Mouse (Mus musculus) heart, embryonic 15.5 days (tissue): ENCODE results near the gene Galr2. TPM values are rescaled to one million over a fixed set of nuclear protein-coding genes. Genes with fewer than 3 reads are reported as not detected.

Experiments
- ATAC-seq: fragments of 200-750 bp; cut with Nextera tagmentation; replicated peaks from 2 replicates; pipeline ENCODE4 v1.8.0; 2017; ENCODE audit warnings: low read depth, moderate TSS enrichment; ENCODE audit not compliant: insufficient number of reproducible peaks, insufficient read depth, low FRiP score
- H3K27ac ChIP-seq: fragments of 300-500 bp; sonication (generic); 2 replicates; pipeline ENCODE4 v1.5.1; 2015; ENCODE audit warnings: mild to moderate bottlenecking, inconsistent platforms
- H3K27me3 ChIP-seq: fragments of 300-500 bp; sonication (generic); 2 replicates; pipeline ENCODE4 v1.6.1; 2015; ENCODE audit warnings: inconsistent platforms
- H3K36me3 ChIP-seq: fragments of 300-500 bp; sonication (generic); 2 replicates; pipeline ENCODE4 v1.6.1; 2015; ENCODE audit warnings: mild to moderate bottlenecking, inconsistent platforms
- H3K4me1 ChIP-seq: fragments of 300-500 bp; sonication (generic); replicated peaks from 2 replicates; pipeline ENCODE4 v1.6.1; 2015; ENCODE audit warnings: inconsistent platforms
- H3K4me2 ChIP-seq: fragments of 300-500 bp; sonication (generic); 2 replicates; pipeline ENCODE4 v1.6.1; 2015; ENCODE audit warnings: inconsistent platforms, mild to moderate bottlenecking, moderate library complexity
- H3K4me3 ChIP-seq: fragments of 300-500 bp; sonication (generic); 2 replicates; pipeline ENCODE4 v1.5.1; 2015; ENCODE audit warnings: mild to moderate bottlenecking, inconsistent platforms
- H3K9ac ChIP-seq: fragments of 300-500 bp; sonication (generic); 2 replicates; pipeline ENCODE4 v1.6.1; 2015; ENCODE audit warnings: mild to moderate bottlenecking, inconsistent platforms
- H3K9me3 ChIP-seq: fragments of 300-500 bp; sonication (generic); replicated peaks from 2 replicates; pipeline ENCODE4 v1.6.1; 2016; ENCODE audit warnings: inconsistent platforms
- WGBS: fragments of 180-500 bp; shearing (Covaris S2); methylation state at CpG from one replicate; pipeline ENCODE4 v1.1.7; 2015; ENCODE audit warnings: mixed read lengths; 5-methylcytosine and 5-hydroxymethylcytosine counted together
- polyA plus RNA-seq: library from polyadenylated mRNA; unstranded; fragments of >200 nt; fragmentation: Nextera tagmentation; extraction: Ambion mirVana; gene quantifications from 2 replicates; pipeline ENCODE4 v1.2.1, GENCODE M21; 2015

Gene Galr2
- polyA plus RNA-seq, 1 experiment from 2014 or later = 0.20 TPM

DNA sequence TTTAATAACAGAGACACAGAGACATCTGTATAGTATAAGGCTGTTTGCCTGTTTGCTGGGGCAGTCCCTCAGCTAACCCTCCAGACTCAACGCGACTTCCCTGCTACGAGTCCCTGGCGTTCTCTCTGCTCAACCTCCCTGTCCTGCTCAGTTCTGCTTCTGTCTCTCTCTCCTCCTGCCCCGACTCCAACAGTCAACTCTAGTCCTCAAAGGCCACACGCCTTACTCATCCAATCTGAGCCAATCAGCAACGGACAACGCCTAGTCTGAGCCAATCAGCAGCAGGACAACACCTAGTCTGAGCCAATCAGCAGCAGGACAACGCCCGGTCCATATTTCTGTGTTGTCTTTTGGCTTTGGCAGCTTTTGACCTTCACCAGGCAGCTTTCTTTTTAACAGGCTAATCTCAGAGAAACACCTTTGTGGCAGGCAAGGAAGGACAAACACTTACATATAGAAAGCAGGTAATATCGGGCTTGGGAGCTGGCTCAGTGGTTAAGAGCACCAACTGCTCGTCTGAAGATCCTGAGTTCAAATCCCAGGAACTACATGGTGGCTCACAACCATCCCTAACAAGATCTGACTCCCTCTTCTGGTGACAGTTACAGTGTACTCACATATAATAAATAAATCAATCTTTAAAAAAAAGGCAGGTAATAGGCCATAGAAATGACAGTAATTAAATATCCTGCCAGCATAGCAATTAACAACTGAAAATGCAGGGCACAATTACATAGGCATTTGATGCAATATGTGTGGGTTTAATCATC is 27.2 kb downstream of the Galr2 start:
- no peak overlapping the region for H3K27ac ChIP-seq
- H3K27me3 ChIP-seq = no peaks in the 10 kb centered on the region
- no peaks in the 10 kb centered on the region for H3K9me3 ChIP-seq
- peaks cover 6% of the 10 kb centered on the region for H3K4me1 ChIP-seq
- no peak overlapping the region for H3K9ac ChIP-seq
- H3K36me3 ChIP-seq = peaks cover 24% of the 10 kb centered on the region
- no peak overlapping the region for H3K4me3 ChIP-seq
- no peak overlapping the region for H3K4me2 ChIP-seq
- WGBS = 89% methylated on average over 12 of the region's 12 CpGs
- ATAC-seq = no peak

DNA sequence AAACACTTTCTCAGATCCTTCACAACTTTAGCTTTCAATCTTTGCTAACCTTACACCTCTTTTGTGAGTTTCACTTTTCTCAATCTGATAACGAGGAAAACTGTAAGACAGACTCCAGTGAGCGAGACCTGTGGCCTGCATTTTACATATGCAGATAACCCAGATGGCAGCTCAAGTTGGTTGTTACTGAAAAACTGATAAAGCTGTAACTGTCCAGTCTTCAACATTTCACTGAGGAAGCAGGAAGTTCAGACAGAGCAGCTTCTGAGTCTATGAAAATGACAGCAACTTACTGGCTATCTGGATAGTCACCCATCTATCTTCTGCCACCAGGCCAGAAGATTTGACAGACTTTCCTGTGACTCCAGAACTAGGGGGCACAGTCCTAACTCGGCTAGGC is 28.9 kb downstream of the Galr2 start:
- no peak overlapping the region for H3K4me3 ChIP-seq
- WGBS = 60% methylated on average over 3 of the region's 3 CpGs
- no peak overlapping the region for H3K9ac ChIP-seq
- no peaks in the 10 kb centered on the region for H3K27me3 ChIP-seq
- H3K27ac ChIP-seq = no peak overlapping the region
- peaks cover 7% of the 10 kb centered on the region for H3K36me3 ChIP-seq
- H3K4me1 ChIP-seq = peaks cover 6% of the 10 kb centered on the region
- ATAC-seq = no peak
- no peak overlapping the region for H3K4me2 ChIP-seq
- H3K9me3 ChIP-seq = no peaks in the 10 kb centered on the region

DNA sequence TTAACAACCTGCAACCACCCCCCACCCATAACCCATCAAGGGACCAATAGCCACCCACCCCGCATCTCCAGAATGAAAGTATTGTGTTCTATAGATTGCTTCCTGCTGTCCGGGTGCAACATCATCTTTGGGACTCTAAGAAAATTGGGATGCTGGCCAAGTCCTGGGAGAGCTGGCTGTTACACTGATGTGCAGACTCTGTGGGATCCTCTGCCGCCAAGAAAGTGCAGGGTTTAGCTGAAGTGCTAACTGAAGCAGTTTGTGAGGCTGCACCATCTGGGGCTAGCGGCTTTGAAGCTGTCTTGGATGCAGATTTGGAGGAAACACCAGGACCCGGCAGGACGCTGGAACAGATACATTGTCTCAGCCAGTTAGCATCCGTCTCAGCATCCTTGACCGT is 30.4 kb downstream of the Galr2 start:
- H3K4me1 ChIP-seq = no peaks in the 10 kb centered on the region
- no peak overlapping the region for H3K4me3 ChIP-seq
- H3K4me2 ChIP-seq = no peak overlapping the region
- H3K27ac ChIP-seq = no peak overlapping the region
- H3K9ac ChIP-seq = no peak overlapping the region
- WGBS = 33% methylated on average over 8 of the region's 8 CpGs
- ATAC-seq = no peak
- no peaks in the 10 kb centered on the region for H3K9me3 ChIP-seq
- H3K36me3 ChIP-seq = no peaks in the 10 kb centered on the region
- H3K27me3 ChIP-seq = peaks cover 2% of the 10 kb centered on the region; the same call in 1 of the 2 replicates

DNA sequence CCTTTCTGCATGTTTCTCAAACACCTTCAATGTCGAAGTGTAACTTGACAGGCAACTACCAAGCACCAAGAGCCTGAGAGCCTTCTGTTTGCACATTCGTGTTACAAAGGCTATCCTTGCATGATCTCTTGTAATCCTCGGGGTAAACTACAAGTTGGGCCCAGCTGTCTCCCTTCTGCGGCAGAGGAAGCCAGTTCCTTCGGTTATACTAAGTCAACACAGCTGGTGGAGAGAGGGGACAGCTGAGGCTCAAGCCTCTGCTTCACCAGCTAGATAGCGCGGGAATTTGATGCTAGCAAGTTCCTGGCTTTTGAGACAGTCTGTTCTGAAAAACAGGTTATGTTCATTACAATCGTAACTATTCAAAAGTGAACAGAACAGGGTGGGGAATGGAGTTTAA is 31.6 kb downstream of the Galr2 start:
- H3K4me2 ChIP-seq = no peak overlapping the region
- H3K4me1 ChIP-seq = no peaks in the 10 kb centered on the region
- no peak overlapping the region for H3K4me3 ChIP-seq
- no peaks in the 10 kb centered on the region for H3K36me3 ChIP-seq
- peaks cover 2% of the 10 kb centered on the region for H3K27me3 ChIP-seq
- ATAC-seq = no peak
- H3K27ac ChIP-seq = no peak overlapping the region
- 45% methylated on average over 8 of the region's 8 CpGs for WGBS
- no peaks in the 10 kb centered on the region for H3K9me3 ChIP-seq
- no peak overlapping the region for H3K9ac ChIP-seq

DNA sequence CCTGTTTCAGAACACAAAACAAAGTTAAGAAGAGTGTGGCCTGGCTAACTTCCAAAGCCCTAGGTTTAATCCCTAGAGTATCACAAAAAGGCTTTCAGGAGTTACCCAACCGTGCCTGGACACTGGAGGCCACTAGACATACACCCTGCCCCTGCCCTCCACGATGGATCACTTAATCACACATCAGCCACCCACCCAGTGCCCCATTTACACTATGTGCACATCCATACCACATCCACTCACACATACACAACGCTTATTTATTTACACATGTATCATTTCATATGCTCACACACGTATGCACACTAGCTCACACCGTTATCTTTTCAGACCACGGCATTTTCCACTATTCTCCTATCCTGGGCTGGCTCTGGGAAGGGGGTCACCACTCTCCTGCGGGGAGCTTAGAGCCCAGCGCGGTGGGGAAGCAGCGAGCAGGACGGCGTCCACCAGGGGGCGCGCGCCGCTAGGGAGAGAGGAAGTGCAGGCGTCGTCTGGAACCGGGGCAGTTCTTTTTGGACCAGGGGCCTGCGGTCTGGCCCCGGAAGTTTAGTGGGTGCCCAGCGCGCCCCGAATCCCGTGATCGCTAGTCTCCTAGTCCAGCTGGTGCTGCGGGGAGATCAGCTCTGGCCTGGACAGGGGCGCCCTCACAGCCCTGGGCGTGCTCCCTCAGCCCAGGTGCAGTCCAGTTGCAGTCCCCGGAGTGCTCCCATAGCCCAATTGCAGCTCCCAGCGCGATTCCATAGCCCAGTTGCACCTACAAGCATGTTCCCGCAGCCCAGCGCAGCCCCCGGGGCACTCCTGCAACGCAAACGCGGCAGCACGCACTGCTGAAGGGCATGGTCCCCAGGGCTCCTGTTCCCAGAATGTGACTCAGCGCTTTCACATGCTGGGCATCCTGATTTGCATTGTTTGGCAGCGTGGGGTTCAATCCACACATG is 38.2 kb downstream of the Galr2 start:
- peaks cover 9% of the 10 kb centered on the region for H3K4me1 ChIP-seq
- peak overlapping the region; percentile 71 for H3K9ac ChIP-seq
- H3K4me3 ChIP-seq = peak overlapping the region; percentile 56
- H3K27me3 ChIP-seq = peaks cover 9% of the 10 kb centered on the region
- H3K4me2 ChIP-seq = peak overlapping the region; percentile 99
- WGBS = 2% methylated on average over 41 of the region's 41 CpGs
- no peaks in the 10 kb centered on the region for H3K9me3 ChIP-seq
- ATAC-seq = peak; percentile 69
- no peak overlapping the region for H3K27ac ChIP-seq
- no peaks in the 10 kb centered on the region for H3K36me3 ChIP-seq

- Histone ChIP-seq H3K9me3 (no peaks in the 10 kb centered on the region), H3K4me3 (no peak overlapping the region), H3K4me1 (peaks cover 15% of the 10 kb centered on the region), H3K27me3 (no peaks in the 10 kb centered on the region), H3K27ac (no peak overlapping the region), H3K4me2 (no peak overlapping the region), H3K9ac (no peak overlapping the region), H3K36me3 (no peaks in the 10 kb centered on the region)
- ATAC-seq = no peak
- 67% methylated on average over 7 of the region's 7 CpGs for WGBS
These were observed 46.3 kb downstream of the Galr2 start for GRCm38 (mm10) chr11:116326963-116327603.

- no peak for ATAC-seq
- Histone ChIP-seq H3K4me2 (no peak overlapping the region), H3K9me3 (no peaks in the 10 kb centered on the region), H3K4me1 (peaks cover 25% of the 10 kb centered on the region), H3K9ac (no peak overlapping the region), H3K4me3 (no peak overlapping the region), H3K36me3 (no peaks in the 10 kb centered on the region), H3K27ac (no peak overlapping the region), H3K27me3 (peaks cover 20% of the 10 kb centered on the region)
- 50% methylated on average over 17 of the region's 18 CpGs for WGBS
These were observed 48.8 kb downstream of the Galr2 start for GRCm38 (mm10) chr11:116329314-116330210.

- no peak overlapping the region for H3K9ac ChIP-seq
- no peaks in the 10 kb centered on the region for H3K36me3 ChIP-seq
- H3K9me3 ChIP-seq = no peaks in the 10 kb centered on the region
- H3K4me2 ChIP-seq = no peak overlapping the region
- 68% methylated on average over 7 of the region's 7 CpGs for WGBS
- no peak for ATAC-seq
- no peak overlapping the region for H3K27ac ChIP-seq
- H3K4me1 ChIP-seq = peaks cover 31% of the 10 kb centered on the region
- peaks cover 26% of the 10 kb centered on the region for H3K27me3 ChIP-seq
- no peak overlapping the region for H3K4me3 ChIP-seq
These were observed 49.4 kb downstream of the Galr2 start for GRCm38 (mm10) chr11:116330211-116330518.

DNA sequence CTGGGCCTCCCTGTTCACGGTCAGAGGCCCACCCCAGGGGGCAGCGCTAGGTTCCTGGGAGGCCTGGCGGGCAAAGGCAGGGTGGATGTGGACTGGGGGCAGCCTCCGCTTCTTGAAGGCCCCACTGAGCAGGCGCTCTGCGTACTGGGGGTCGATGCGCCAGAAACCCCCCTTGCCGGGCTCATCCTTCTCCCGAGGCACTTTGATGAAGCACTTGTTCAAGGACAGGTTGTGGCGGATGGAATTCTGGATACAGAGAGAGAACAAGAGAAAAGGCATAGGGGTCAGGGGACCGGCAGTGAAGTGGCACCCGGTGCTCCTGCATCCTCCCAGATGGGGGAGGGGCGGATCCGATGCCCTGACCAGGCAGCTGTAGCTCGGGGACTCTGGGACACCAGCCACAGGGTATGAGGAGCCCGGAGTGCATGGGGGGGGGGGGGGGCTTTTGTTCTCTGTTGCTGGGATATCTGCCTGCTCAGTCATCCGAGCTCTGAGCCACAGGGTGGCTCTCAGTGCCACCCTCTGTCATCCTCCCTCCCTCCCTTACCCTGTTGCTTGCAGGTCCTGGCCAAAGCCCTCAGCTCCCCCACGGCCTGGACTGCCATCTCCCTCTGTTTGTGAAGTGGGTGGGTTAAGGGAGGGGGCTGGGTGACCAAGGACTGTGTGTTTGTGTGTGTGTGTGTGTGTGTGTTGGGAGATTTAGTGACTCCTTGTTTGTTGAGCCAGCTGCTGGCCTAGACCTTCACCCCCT is 51.7 kb downstream of the Galr2 start:
- ATAC-seq = no peak
- WGBS = 50% methylated on average over 18 of the region's 19 CpGs
- Histone ChIP-seq H3K27me3 (peaks cover 26% of the 10 kb centered on the region), H3K4me1 (peaks cover 37% of the 10 kb centered on the region), H3K9me3 (no peaks in the 10 kb centered on the region), H3K9ac (no peak overlapping the region), H3K36me3 (no peaks in the 10 kb centered on the region), H3K4me2 (no peak overlapping the region), H3K4me3 (no peak overlapping the region), H3K27ac (no peak overlapping the region)

- Histone ChIP-seq H3K27me3 (peaks cover 26% of the 10 kb centered on the region), H3K9me3 (no peaks in the 10 kb centered on the region), H3K36me3 (no peaks in the 10 kb centered on the region), H3K4me2 (no peak overlapping the region), H3K4me1 (peaks cover 37% of the 10 kb centered on the region), H3K9ac (no peak overlapping the region), H3K27ac (no peak overlapping the region), H3K4me3 (no peak overlapping the region)
- ATAC-seq = no peak
- 88% methylated on average over 3 of the region's 3 CpGs for WGBS
These were observed 52.2 kb downstream of the Galr2 start for GRCm38 (mm10) chr11:116332983-116333270.
